Mouse (Mus musculus): ENCODE measurements at regions not wholly inside any gene's neighbourhood (a gene's known extent, or its start where the extent isn't known, plus 50 kb on each side); places are given as distances from the start of the nearest gene placed in this dataset.

GRCm38 (mm10) chr12:109390388-109390920 lies 62.2 kb upstream of the Dlk1 start:
- Histone ChIP-seq H3K4me3 (no peak overlapping the region), H3K9ac (ENCODE audit: low read depth, low read length) (no peak overlapping the region), H3K79me2 (replicated peaks; ENCODE audit: control insufficient read depth, insufficient read depth, low read length) (no peaks in the 10 kb centered on the region), H3K27me3 (ENCODE audit: control insufficient read depth, insufficient read depth, low read length) (no peaks in the 10 kb centered on the region), H3K36me3 (ENCODE audit: control insufficient read depth, insufficient read depth, low read length) (no peaks in the 10 kb centered on the region), H3K27ac (no peak overlapping the region), H3K4me1 (ENCODE audit: control insufficient read depth, insufficient read depth, low read length) (no peaks in the 10 kb centered on the region)
- intact Hi-C loops (cut with DNase I): no loop called here
- WGBS: 93% methylated on average over 12 of the region's 12 CpGs
- no peak for DNase-seq
- TF ChIP-seq POLR2A (IDR thresholded peaks at IDR 0.05; ENCODE audit: insufficient read depth, low read depth, low read length): no peak
- no peak for TF ChIP-seq EP300 (IDR thresholded peaks at IDR 0.05; ENCODE audit: insufficient read depth, low read depth, low read length)
- TF ChIP-seq CTCF (IDR thresholded peaks at IDR 0.05): no peak

- H3K9ac ChIP-seq (ENCODE audit: low read depth, low read length): no peak overlapping the region
- WGBS: 82% methylated on average over 8 of the region's 8 CpGs
- H3K27ac ChIP-seq: no peak overlapping the region
- intact Hi-C loops (cut with DNase I): no loop called here
- no peaks in the 10 kb centered on the region for H3K27me3 ChIP-seq (ENCODE audit: control insufficient read depth, insufficient read depth, low read length)
- H3K4me1 ChIP-seq (ENCODE audit: control insufficient read depth, insufficient read depth, low read length): no peaks in the 10 kb centered on the region
- no peak for TF ChIP-seq EP300 (IDR thresholded peaks at IDR 0.05; ENCODE audit: insufficient read depth, low read depth, low read length)
- no peak for TF ChIP-seq POLR2A (IDR thresholded peaks at IDR 0.05; ENCODE audit: insufficient read depth, low read depth, low read length)
- no peak for TF ChIP-seq CTCF (IDR thresholded peaks at IDR 0.05)
- no peaks in the 10 kb centered on the region for H3K36me3 ChIP-seq (ENCODE audit: control insufficient read depth, insufficient read depth, low read length)
- H3K4me3 ChIP-seq: no peak overlapping the region
- no peaks in the 10 kb centered on the region for H3K79me2 ChIP-seq (replicated peaks; ENCODE audit: control insufficient read depth, insufficient read depth, low read length)
- DNase-seq: no peak
These were observed 61.6 kb upstream of the Dlk1 start for GRCm38 (mm10) chr12:109390978-109391377.

GRCm38 (mm10) chr12:109393326-109393725 lies 59.3 kb upstream of the Dlk1 start:
- intact Hi-C loops (cut with DNase I): loop anchor here (2.0 kb wide), 1 partner anchor 441 kb away; no protein-coding TSS in a partner anchor
- TF ChIP-seq POLR2A (IDR thresholded peaks at IDR 0.05; ENCODE audit: insufficient read depth, low read depth, low read length): no peak
- TF ChIP-seq CTCF (IDR thresholded peaks at IDR 0.05): no peak
- TF ChIP-seq EP300 (IDR thresholded peaks at IDR 0.05; ENCODE audit: insufficient read depth, low read depth, low read length): no peak
- DNase-seq: no peak
- no peak overlapping the region for H3K27ac ChIP-seq
- no peaks in the 10 kb centered on the region for H3K79me2 ChIP-seq (replicated peaks; ENCODE audit: control insufficient read depth, insufficient read depth, low read length)
- 60% methylated on average over 8 of the region's 8 CpGs for WGBS
- no peak overlapping the region for H3K4me3 ChIP-seq
- no peak overlapping the region for H3K9ac ChIP-seq (ENCODE audit: low read depth, low read length)
- H3K36me3 ChIP-seq (ENCODE audit: control insufficient read depth, insufficient read depth, low read length): no peaks in the 10 kb centered on the region
- H3K27me3 ChIP-seq (ENCODE audit: control insufficient read depth, insufficient read depth, low read length): no peaks in the 10 kb centered on the region
- H3K4me1 ChIP-seq (ENCODE audit: control insufficient read depth, insufficient read depth, low read length): no peaks in the 10 kb centered on the region

GRCm38 (mm10) chr12:109393795-109394194 lies 58.8 kb upstream of the Dlk1 start:
- no peak overlapping the region for H3K4me3 ChIP-seq
- H3K27ac ChIP-seq: no peak overlapping the region
- TF ChIP-seq EP300 (IDR thresholded peaks at IDR 0.05; ENCODE audit: insufficient read depth, low read depth, low read length): no peak
- TF ChIP-seq CTCF (IDR thresholded peaks at IDR 0.05): peak; percentile 95
- intact Hi-C loops (cut with DNase I): loop anchor here (1.0 to 2.0 kb wide), 2 partner anchors 441 to 489 kb away; no protein-coding TSS in a partner anchor
- DNase-seq: peak; percentile 63 to 82
- no peaks in the 10 kb centered on the region for H3K27me3 ChIP-seq (ENCODE audit: control insufficient read depth, insufficient read depth, low read length)
- 7% methylated on average over 15 of the region's 15 CpGs for WGBS
- no peaks in the 10 kb centered on the region for H3K4me1 ChIP-seq (ENCODE audit: control insufficient read depth, insufficient read depth, low read length)
- H3K79me2 ChIP-seq (replicated peaks; ENCODE audit: control insufficient read depth, insufficient read depth, low read length): no peaks in the 10 kb centered on the region
- H3K36me3 ChIP-seq (ENCODE audit: control insufficient read depth, insufficient read depth, low read length): no peaks in the 10 kb centered on the region
- H3K9ac ChIP-seq (ENCODE audit: low read depth, low read length): no peak overlapping the region

GRCm38 (mm10) chr12:109394396-109394795 lies 58.2 kb upstream of the Dlk1 start:
- no peaks in the 10 kb centered on the region for H3K36me3 ChIP-seq (ENCODE audit: control insufficient read depth, insufficient read depth, low read length)
- TF ChIP-seq CTCF (IDR thresholded peaks at IDR 0.05) (no peak), POLR2A (IDR thresholded peaks at IDR 0.05; ENCODE audit: insufficient read depth, low read depth, low read length) (no peak), EP300 (IDR thresholded peaks at IDR 0.05; ENCODE audit: insufficient read depth, low read depth, low read length) (no peak)
- H3K27me3 ChIP-seq (ENCODE audit: control insufficient read depth, insufficient read depth, low read length): no peaks in the 10 kb centered on the region
- no peak overlapping the region for H3K9ac ChIP-seq (ENCODE audit: low read depth, low read length)
- no peak overlapping the region for H3K27ac ChIP-seq
- no peak for DNase-seq
- intact Hi-C loops (cut with DNase I): loop anchor here (1.0 kb wide), 1 partner anchor 490 kb away; no protein-coding TSS in a partner anchor
- H3K79me2 ChIP-seq (replicated peaks; ENCODE audit: control insufficient read depth, insufficient read depth, low read length): no peaks in the 10 kb centered on the region
- H3K4me1 ChIP-seq (ENCODE audit: control insufficient read depth, insufficient read depth, low read length): no peaks in the 10 kb centered on the region
- 81% methylated on average over 11 of the region's 11 CpGs for WGBS
- no peak overlapping the region for H3K4me3 ChIP-seq

- H3K36me3 ChIP-seq (ENCODE audit: control insufficient read depth, insufficient read depth, low read length): no peaks in the 10 kb centered on the region
- H3K9ac ChIP-seq (ENCODE audit: low read depth, low read length): no peak overlapping the region
- no peaks in the 10 kb centered on the region for H3K79me2 ChIP-seq (replicated peaks; ENCODE audit: control insufficient read depth, insufficient read depth, low read length)
- TF ChIP-seq EP300 (IDR thresholded peaks at IDR 0.05; ENCODE audit: insufficient read depth, low read depth, low read length) (no peak), POLR2A (IDR thresholded peaks at IDR 0.05; ENCODE audit: insufficient read depth, low read depth, low read length) (no peak), CTCF (IDR thresholded peaks at IDR 0.05) (no peak)
- no peak overlapping the region for H3K27ac ChIP-seq
- no peak overlapping the region for H3K4me3 ChIP-seq
- H3K27me3 ChIP-seq (ENCODE audit: control insufficient read depth, insufficient read depth, low read length): no peaks in the 10 kb centered on the region
- WGBS: 85% methylated on average over 6 of the region's 6 CpGs
- intact Hi-C loops (cut with DNase I): no loop called here
- DNase-seq: no peak
- H3K4me1 ChIP-seq (ENCODE audit: control insufficient read depth, insufficient read depth, low read length): no peaks in the 10 kb centered on the region
These were observed 56.0 kb upstream of the Dlk1 start for GRCm38 (mm10) chr12:109396614-109397013.
